Mouse (Mus musculus) MN1 (cell line): ENCODE results near the gene Ptpn7.
"Not testable (repeated sequence)": the region's sequence is repeated elsewhere in the genome, so short reads cannot be mapped to it uniquely, and the experiment has no call there.

Experiments used
- DNase-seq: peaks from one replicate; pipeline ENCODE4 v3.0.0-alpha.2; 2016; ENCODE audit warnings: low spot score

Gene Ptpn7

DNA sequence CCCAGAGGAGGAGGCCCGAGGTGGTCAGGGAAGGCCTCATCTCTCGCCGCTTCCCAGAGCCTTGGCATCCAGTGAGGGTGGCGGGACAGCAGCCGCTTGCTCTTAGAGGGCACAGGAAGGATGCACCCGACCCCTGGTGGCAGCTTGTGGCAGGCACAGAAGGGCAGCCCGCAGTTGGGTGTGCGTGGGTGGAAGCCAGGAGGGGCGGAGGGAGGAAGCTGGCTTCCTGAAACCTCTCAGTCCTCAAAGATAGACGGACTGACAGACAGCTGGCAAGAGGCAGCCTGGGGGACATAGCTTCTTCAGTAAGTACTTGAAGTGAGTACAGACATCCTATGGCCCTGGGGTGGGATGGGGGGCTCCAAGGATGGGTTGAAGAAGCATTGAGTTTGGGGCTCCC lies at the start of gene Ptpn7:
Gene Ptpn7 (plus strand): TSS at position 228 of the 400 bp plus-strand sequence.
- DNase-seq = peak; percentile 88

DNA sequence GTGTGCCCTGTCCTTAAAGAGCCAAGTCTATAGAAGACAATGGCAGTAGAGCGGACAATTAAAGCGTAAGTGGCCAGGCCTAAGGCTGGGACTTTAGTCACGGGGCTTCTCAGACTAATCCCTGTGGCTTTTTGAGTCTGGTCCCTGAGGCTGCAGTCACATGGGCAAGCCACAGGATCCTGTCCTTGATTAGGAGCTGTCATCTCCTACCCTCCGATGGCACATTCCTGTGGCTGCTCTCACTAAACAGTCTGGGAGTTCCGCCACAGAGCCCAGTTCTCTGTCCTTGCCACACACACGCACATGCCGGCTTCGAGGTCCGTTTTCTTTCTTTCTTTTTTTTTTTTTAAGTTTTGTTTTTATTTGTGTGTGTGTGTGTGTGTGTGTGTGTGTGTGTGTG lies 49.0 kb upstream of the Ptpn7 start:
- no peak for DNase-seq

- DNase-seq = no peak
Measured at GRCm38 (mm10) chr1:135085296-135085871, 47.1 kb upstream of the Ptpn7 start.

DNA sequence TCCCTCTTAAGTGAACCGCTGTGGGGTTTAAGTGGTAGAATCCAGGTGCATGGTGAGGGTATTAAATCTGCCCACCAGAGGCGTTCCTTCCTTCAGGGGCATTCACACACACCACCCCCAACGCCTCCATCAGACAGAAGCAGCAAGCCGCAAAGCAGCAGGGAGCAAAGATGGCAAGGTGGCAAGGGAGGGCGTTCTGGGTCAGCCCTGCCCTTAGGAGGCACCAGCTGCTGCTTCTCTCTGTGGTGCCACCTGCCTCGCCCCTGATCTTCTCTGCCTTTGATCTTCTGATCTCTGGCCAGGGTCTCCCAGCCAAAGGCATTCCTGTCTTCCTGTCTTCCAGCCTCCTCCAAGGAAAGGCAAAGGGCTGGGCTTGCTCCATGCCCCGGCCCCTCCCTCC lies 46.5 kb upstream of the Ptpn7 start:
- DNase-seq = no peak

- no peak for DNase-seq
Measured at GRCm38 (mm10) chr1:135087414-135087813, 45.1 kb upstream of the Ptpn7 start.

GRCm38 (mm10) chr1:135089626-135090025 lies 42.9 kb upstream of the Ptpn7 start:
- DNase-seq = no peak

DNA sequence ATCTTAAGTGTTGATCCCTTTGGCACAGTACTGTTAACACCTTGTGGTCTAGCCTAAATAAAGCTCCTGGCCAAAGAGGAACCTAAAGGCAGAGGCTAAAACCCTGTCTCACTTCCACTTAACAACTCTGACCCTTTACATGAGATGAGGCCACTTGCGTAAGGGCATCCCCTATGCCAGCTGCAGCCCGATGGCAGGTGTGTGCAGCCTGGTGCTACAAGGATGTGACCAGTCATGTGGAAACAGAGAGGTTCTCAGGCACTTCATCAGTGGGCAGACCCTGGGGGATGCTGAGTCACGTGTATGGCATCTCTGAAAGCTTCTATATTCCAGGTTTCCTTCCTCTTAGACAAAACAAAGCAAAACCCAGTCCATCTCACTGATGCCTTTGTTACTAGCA lies 41.6 kb upstream of the Ptpn7 start:
- no peak for DNase-seq

GRCm38 (mm10) chr1:135094723-135095122 lies 37.8 kb upstream of the Ptpn7 start:
- no peak for DNase-seq

DNA sequence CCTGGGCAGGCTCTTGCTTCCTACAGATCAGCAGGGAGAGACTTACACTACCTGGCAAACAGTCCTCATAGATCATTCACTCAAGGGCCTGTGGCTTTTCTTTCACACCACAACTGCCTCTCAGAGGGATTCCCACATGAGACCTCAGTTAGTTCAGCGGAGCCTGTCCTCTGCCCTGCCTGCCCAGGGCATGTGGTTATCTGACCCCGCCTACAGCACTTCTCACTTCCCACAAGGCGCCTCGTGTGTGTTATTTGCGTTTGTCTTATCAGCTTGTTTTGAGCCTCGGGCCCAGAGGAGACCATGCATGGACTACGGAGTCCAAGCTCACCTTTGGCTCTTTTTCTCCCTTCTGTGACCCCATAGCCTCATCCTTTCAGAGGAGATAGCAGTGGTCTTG lies 37.3 kb upstream of the Ptpn7 start:
- DNase-seq = no peak

- DNase-seq = peak; percentile 35
Measured at GRCm38 (mm10) chr1:135096312-135096711, 36.2 kb upstream of the Ptpn7 start.

DNA sequence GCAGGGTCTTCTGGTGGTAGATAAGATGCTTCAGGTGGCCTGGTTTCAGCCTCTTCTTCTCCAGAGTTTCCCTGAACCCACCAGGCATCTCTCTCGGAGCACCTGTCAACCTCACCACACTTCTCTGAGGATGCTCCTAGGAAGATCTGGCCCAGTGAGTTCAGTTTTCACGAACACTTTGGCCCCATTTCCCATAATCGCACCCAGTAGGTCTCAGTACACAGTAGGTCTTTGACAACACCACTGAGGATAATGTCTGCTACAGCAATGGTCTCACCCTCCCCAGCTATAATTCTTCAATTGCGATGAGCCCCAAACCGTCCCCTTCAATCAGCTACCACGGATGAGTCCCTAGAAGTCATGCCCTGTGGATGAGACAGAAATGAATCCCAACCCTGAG lies 35.1 kb upstream of the Ptpn7 start:
- no peak for DNase-seq

- DNase-seq = no peak
Measured at GRCm38 (mm10) chr1:135098441-135098840, 34.1 kb upstream of the Ptpn7 start.

DNA sequence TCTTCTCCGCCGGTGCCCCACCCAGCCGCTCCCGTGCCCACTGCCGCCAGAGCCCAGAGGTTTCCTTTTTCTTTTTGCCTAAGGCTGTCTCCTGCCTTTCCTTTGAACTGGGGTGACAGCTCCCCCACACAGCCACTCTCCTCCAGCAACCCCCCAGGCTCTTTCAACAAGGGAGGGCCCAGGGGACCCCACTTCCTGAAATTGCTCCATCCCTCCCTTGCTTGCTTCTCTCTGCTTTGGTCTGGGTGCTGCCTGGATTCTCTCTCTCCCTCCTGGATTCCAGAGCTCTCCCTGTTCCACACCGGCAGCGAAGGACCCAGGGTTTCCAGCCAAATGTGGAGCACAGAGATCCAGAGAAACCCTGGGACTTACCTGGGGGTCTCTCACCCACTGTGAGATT lies 32.1 kb upstream of the Ptpn7 start:
- DNase-seq = no peak

DNA sequence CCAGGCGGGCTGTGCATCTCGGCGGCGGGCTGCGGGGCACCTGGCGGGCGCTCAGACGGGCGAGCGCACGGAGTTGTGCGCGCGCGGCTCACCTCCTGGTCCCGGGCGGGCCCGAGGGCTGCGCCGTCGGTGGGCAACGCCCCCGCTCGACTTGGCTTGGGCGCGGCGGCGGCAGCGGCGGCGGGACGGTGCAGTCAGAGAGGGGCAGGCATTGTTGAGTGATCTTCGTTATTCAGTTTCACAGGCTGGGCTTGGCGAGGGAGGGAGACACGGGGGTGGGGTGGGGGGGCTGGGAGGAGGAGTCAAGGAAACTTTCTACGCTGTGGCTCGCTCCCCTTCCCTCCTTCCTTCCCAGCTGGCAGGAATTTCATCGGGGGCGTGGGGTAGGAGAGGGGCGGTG lies 27.4 kb upstream of the Ptpn7 start, which contains the start of gene Lgr6:
Gene Lgr6 (minus strand): TSS at position 153 of the 400 bp plus-strand sequence.
- DNase-seq = peak; percentile 19

DNA sequence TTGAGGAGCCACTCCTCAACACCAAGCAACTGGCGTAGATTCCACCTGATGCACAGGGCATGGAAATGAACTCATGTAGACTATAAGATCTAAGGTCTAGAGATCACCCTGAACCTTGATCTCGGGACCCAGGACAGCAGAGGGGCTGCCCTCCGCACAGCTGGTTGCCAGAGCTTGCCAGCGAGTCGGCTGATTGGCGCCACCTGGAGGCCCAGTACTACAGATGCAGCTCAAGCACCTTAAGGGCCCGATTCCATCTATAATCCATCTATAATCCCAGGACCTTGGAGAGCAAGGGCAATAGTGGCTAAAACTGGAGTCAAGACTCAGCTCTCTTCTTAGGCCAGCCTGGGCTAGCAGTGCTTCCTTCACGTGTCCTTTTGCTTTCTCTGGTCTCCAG lies 26.5 kb upstream of the Ptpn7 start:
- peak; percentile 77 for DNase-seq

GRCm38 (mm10) chr1:135108611-135109010 lies 23.9 kb upstream of the Ptpn7 start:
- DNase-seq = peak; percentile 53

- peak; percentile 75 for DNase-seq
Measured at GRCm38 (mm10) chr1:135110075-135110474, 22.4 kb upstream of the Ptpn7 start.

GRCm38 (mm10) chr1:135111271-135111670 lies 21.2 kb upstream of the Ptpn7 start:
- not testable (repeated sequence) for DNase-seq

DNA sequence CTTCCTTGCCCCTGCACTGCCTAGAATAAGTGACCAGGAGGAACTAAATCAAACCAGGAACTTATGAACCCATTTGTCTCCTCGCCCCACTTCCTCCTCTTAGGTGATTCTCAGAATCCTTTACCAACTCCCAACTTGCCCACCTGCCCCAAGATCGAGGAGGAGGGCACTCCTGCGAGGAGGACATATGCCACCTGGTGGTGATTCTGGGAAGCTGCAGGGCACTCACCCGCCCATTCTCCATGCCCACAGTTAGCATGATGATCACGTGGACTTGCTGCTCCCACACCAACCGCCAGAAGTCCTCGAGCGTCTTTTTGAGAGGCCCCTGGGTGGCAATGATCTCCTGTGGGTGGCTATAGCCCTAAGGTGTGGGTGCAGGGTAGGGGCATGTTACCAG lies 19.8 kb upstream of the Ptpn7 start:
- peak; percentile 65 for DNase-seq

DNA sequence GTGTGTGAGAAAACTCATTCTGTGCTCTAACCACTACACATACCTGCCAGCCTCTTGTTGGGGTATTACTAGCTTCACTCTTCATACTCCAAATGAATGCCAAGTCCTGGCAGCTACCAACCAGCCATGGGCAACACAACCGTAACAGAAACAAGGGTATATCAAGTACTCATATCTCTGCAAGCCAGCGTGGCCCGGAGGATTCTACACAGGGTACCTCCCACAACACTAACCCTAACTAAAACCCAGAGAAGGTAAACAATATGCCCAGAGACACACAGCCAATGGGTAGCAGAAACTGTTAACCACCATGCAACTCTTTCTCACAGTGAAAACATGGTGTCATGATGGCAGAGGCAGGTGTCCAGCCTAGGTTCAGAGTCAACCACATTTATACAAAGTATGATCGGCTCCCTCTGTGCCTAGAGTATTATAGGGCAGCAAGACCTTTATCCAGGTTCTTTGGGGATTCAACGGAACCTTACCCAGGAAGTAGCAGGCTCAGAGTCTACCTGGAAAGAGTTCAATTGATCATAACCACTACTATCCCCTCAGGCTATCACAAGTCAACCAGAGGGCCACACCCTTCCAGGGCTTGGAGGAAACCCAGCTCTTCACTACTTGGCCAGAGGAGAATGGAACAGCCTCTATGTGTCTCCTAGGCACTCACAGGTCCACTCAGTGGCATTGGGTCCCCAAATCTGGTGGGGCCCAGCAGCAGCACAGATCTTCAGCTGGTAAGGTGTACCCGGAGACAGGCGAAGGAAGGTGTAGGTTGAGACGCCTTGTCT lies 7.7 kb upstream of the Ptpn7 start:
- no peak for DNase-seq

GRCm38 (mm10) chr1:135125990-135126389 lies 6.5 kb upstream of the Ptpn7 start:
- DNase-seq = peak; percentile 36

DNA sequence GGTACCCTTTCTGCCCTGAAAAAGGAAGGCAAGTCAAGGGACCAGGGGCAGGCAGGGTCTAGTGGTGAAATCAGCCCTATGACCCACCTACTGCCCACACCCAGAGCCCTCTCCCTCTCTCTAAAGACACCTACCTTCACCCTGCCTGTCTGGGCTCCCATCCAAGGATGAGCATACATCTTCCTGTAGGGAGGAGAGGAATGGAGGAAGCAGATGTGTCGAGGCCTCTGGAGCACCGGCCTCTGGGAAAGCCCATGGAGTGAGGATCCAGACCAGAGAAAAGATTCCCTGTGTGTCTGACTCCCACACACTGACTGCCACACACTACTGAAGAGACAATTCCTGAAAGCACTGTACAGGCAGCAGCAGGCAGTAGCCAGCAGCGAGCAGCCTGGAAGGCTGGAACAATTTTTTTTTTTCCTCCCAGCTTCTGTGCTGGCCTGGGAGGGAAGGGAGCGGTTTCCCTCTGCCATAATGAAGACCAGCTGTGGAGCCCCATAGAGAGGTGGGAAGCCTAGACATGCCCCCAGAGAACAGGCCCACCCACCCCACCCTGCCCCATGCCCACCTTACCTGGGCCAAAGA lies 6.0 kb upstream of the Ptpn7 start:
- DNase-seq = peak; percentile 65

GRCm38 (mm10) chr1:135128011-135128441 lies 4.5 kb upstream of the Ptpn7 start:
- DNase-seq = no peak
